Mouse (Mus musculus): ENCODE data around the gene Gm6370. TPM values are rescaled to one million over a fixed set of nuclear protein-coding genes. Genes with fewer than 3 reads are reported as not detected.
"Not testable (repeated sequence)": the region's sequence is repeated elsewhere in the genome, so short reads cannot be mapped to it uniquely, and the experiment has no call there.

Gene Gm6370
- polyA plus RNA-seq, 1 experiment = not detected

GRCm38 (mm10) chr5:146502099-146502498 is 10.9 kb downstream of the Gm6370 start, which contains the start of gene 4930449I24Rik:
TSS of gene 4930449I24Rik (plus strand) at chr5:146502399.
- not testable (repeated sequence) for H3K4me3 ChIP-seq (ENCODE audit: insufficient read depth, low read length); H3K27ac ChIP-seq (ENCODE audit: insufficient read depth, low read depth, low read length); H3K4me1 ChIP-seq (ENCODE audit: control insufficient read depth, insufficient read depth, low read length)

GRCm38 (mm10) chr5:146513823-146514222 is 22.7 kb downstream of the Gm6370 start, which contains the start of gene Gm3402:
TSS of gene Gm3402 (plus strand) at chr5:146514123.
- H3K4me3 ChIP-seq (ENCODE audit: insufficient read depth, low read length); H3K27ac ChIP-seq (ENCODE audit: insufficient read depth, low read depth, low read length); H3K4me1 ChIP-seq (ENCODE audit: control insufficient read depth, insufficient read depth, low read length): not testable (repeated sequence)

GRCm38 (mm10) chr5:146525501-146525900 is 34.3 kb downstream of the Gm6370 start, which contains the start of gene Gm3404:
TSS of gene Gm3404 (plus strand) at chr5:146525801.
- H3K27ac ChIP-seq (ENCODE audit: insufficient read depth, low read depth, low read length); H3K4me3 ChIP-seq (ENCODE audit: insufficient read depth, low read length); H3K4me1 ChIP-seq (ENCODE audit: control insufficient read depth, insufficient read depth, low read length): not testable (repeated sequence)

- H3K4me3 ChIP-seq (ENCODE audit: insufficient read depth, low read length); H3K27ac ChIP-seq (ENCODE audit: insufficient read depth, low read depth, low read length); H3K4me1 ChIP-seq (ENCODE audit: control insufficient read depth, insufficient read depth, low read length): not testable (repeated sequence)
These were observed 46.2 kb downstream of the Gm6370 start, which contains the start of gene Gm3409 for GRCm38 (mm10) chr5:146537347-146537746. TSS of gene Gm3409 (plus strand) at chr5:146537647.

Other genes with a start within 250 kb of the Gm6370 start
- gene Wasf3, start 106.4 kb upstream of the Gm6370 start, polyA plus RNA-seq (2012; ENCODE audit: insufficient read depth, insufficient read length, missing spikeins) = not detected in 2 replicates
- gene Gm6408, start 9.4 kb upstream of the Gm6370 start, polyA plus RNA-seq (2012; ENCODE audit: insufficient read depth, insufficient read length, missing spikeins) = not detected in 2 replicates
- gene 4930449I24Rik, start 11.0 kb downstream of the Gm6370 start, polyA plus RNA-seq (2012; ENCODE audit: insufficient read depth, insufficient read length, missing spikeins) = not detected in 2 replicates
- not detected in 2 replicates for gene Gm3402, start 22.8 kb downstream of the Gm6370 start, polyA plus RNA-seq (2012; ENCODE audit: insufficient read depth, insufficient read length, missing spikeins)
- gene Gm3404, start 34.4 kb downstream of the Gm6370 start, polyA plus RNA-seq (2012; ENCODE audit: insufficient read depth, insufficient read length, missing spikeins) = not detected in 2 replicates
- gene Gm3409, start 46.3 kb downstream of the Gm6370 start, polyA plus RNA-seq (2012; ENCODE audit: insufficient read depth, insufficient read length, missing spikeins) = not detected in 2 replicates
- not detected in 2 replicates for gene Gm3415, start 64.8 kb downstream of the Gm6370 start, polyA plus RNA-seq (2012; ENCODE audit: insufficient read depth, insufficient read length, missing spikeins)
- gene Gpr12, start 93.9 kb downstream of the Gm6370 start, polyA plus RNA-seq (2012; ENCODE audit: insufficient read depth, insufficient read length, missing spikeins) = not detected in 2 replicates

Data from bone marrow macrophage, adult 2 months (primary cell).